Mouse (Mus musculus) heart, embryonic 16.5 days (tissue): Measurements from ENCODE around the gene Cbx1. TPM values are rescaled to one million over a fixed set of nuclear protein-coding genes. Genes with fewer than 3 reads are reported as not detected.

Experiments used
- ATAC-seq: fragments of 200-750 bp; cut with Nextera tagmentation; replicated peaks from 2 replicates; pipeline ENCODE4 v1.8.0; 2017; ENCODE audit warnings: moderate number of reproducible peaks; ENCODE audit not compliant: insufficient read depth, low FRiP score; ENCODE audit errors: extremely low read depth
- H3K27ac ChIP-seq: fragments of 300-500 bp; sonication (generic); 2 replicates; pipeline ENCODE4 v1.5.1; 2014; ENCODE audit warnings: mild to moderate bottlenecking, low read length, control low read depth, moderate library complexity
- H3K27me3 ChIP-seq: fragments of 300-500 bp; sonication (generic); 2 replicates; pipeline ENCODE4 v1.6.1; 2014; ENCODE audit warnings: low read length, mixed read lengths; ENCODE audit not compliant: control insufficient read depth, insufficient read depth
- H3K36me3 ChIP-seq: fragments of 300-500 bp; sonication (generic); 2 replicates; pipeline ENCODE4 v1.6.1; 2014; ENCODE audit not compliant: control insufficient read depth, insufficient read depth
- H3K4me1 ChIP-seq: fragments of 300-500 bp; sonication (generic); 2 replicates; pipeline ENCODE4 v1.6.1; 2014; ENCODE audit warnings: low read length, mixed read lengths; ENCODE audit not compliant: control insufficient read depth, insufficient read depth
- H3K4me2 ChIP-seq: fragments of 300-500 bp; sonication (generic); 2 replicates; pipeline ENCODE4 v1.6.1; 2014; ENCODE audit warnings: low read depth, mild to moderate bottlenecking, control low read depth, low read length
- H3K4me3 ChIP-seq: fragments of 300-500 bp; sonication (generic); 2 replicates; pipeline ENCODE4 v1.5.1; 2014; ENCODE audit warnings: mild to moderate bottlenecking, control low read depth, low read length
- H3K9ac ChIP-seq: fragments of 300-500 bp; sonication (generic); 2 replicates; pipeline ENCODE4 v1.6.1; 2014; ENCODE audit warnings: low read length, control low read depth
- H3K9me3 ChIP-seq: fragments of 300-500 bp; sonication (generic); replicated peaks from 2 replicates; pipeline ENCODE4 v1.6.1; 2016; ENCODE audit warnings: low read length; ENCODE audit not compliant: control insufficient read depth
- WGBS: fragments of 180-500 bp; shearing (Covaris S2); extraction: QIAGEN DNeasy Blood & Tissue Kit; methylation state at CpG from one replicate; pipeline ENCODE4 v1.1.7; 2014; 5-methylcytosine and 5-hydroxymethylcytosine counted together
- polyA plus RNA-seq: library from polyadenylated mRNA; unstranded; fragments of >200 nt; fragmentation: Nextera tagmentation; extraction: Ambion mirVana; gene quantifications from 2 replicates; pipeline ENCODE4 v1.2.1, GENCODE M21; 2015

Gene Cbx1
- polyA plus RNA-seq, 1 experiment from 2014 or later, result 49.9 TPM

DNA sequence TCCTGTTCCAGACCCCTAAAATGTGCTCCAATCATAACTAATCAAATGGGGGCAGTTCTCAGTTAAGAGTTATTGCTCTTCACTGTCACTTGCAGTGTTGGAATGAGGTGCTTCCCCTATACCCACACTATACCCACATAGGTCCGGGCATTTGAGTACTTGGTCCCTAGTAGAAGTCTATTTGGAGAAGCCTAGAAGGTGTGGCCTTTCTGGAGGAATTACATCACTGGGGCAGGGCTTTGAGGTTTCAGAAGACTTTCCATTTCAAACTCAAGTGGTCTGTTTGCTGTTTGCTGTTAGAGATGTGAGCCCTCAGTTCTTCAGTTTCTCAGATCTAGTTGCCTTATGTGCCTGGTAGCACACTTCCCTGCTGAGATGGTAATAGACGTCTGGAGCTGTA lies 44.0 kb downstream of the Cbx1 start:
- no peak for ATAC-seq
- H3K36me3 ChIP-seq, result no peaks in the 10 kb centered on the region
- no peak overlapping the region for H3K9ac ChIP-seq
- H3K27me3 ChIP-seq, result no peaks in the 10 kb centered on the region
- no peak overlapping the region for H3K4me3 ChIP-seq
- H3K27ac ChIP-seq, result no peak overlapping the region
- peaks cover 7% of the 10 kb centered on the region for H3K4me1 ChIP-seq
- H3K4me2 ChIP-seq, result no peak overlapping the region
- 53% methylated on average over 2 of the region's 2 CpGs for WGBS
- H3K9me3 ChIP-seq, result no peaks in the 10 kb centered on the region

DNA sequence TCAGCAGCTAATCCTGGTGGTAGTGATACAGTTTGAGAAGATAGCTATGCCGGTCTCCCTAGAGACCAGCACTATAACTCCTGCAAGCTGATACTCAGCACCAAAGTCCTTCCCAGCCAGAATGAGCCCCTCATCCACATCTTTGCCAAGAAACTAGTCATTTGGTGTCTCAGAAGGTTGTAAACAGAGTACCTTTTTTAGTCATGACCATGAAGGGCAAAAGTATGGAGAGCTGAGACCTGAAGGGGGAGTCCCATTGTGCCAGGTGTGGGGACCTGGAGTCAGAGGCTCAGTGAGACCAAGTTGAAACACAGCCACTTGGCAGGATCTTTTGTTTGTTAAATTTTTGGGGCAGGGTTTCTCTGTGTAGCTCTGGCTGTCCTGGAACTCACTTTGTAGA lies 45.2 kb downstream of the Cbx1 start:
- Histone ChIP-seq H3K9me3 (no peaks in the 10 kb centered on the region), H3K27ac (no peak overlapping the region), H3K4me3 (no peak overlapping the region), H3K4me2 (no peak overlapping the region), H3K4me1 (peaks cover 4% of the 10 kb centered on the region; the same call in 1 of the 2 replicates), H3K27me3 (no peaks in the 10 kb centered on the region), H3K36me3 (no peaks in the 10 kb centered on the region), H3K9ac (no peak overlapping the region)
- no peak for ATAC-seq
- 81% methylated on average over 1 of the region's 1 CpGs for WGBS

DNA sequence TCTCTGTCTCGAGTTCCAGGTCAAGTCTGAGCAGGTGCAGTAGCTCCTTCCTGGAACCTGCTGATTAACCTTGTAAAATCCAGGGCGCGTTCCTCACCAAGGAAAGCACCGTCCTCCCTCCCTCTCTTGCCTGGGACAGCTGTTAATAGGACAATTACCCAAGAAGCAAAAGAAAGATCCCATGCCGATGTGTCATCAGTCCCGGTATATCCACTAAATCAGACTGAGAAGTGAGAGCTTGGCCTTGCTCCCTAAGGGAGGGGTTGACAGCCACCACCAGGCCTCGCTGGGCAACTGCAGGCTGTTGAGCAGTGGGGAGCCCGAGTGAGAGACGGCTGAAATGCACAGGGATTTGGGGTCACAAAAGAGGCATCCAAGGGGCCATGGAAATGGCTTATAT lies 48.4 kb downstream of the Cbx1 start:
- Histone ChIP-seq H3K27ac (no peak overlapping the region), H3K9me3 (no peaks in the 10 kb centered on the region), H3K4me2 (no peak overlapping the region), H3K4me3 (no peak overlapping the region), H3K27me3 (no peaks in the 10 kb centered on the region), H3K9ac (no peak overlapping the region), H3K36me3 (no peaks in the 10 kb centered on the region), H3K4me1 (no peaks in the 10 kb centered on the region)
- 30% methylated on average over 9 of the region's 9 CpGs for WGBS
- no peak; the same call in 1 of the 2 replicates for ATAC-seq

DNA sequence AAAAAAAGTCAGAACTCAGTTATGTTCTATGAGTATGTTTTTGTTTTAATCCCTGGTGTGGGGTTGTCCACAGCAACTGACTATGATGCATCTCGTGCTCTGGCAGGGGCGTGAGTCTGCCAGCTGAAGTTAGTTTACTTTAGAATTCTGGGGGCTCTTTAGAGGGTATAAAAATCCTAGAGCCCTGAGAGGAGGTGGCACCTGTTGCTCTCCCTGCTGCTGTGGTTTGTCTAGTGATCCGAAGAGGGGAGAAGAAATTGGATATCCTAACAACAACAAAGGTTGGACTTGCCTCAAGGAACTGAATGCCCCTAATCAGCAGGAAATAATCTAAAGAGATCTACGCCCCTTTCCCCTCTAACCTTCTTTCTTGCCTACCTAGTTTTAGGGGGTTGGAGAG lies 49.4 kb downstream of the Cbx1 start:
- no peaks in the 10 kb centered on the region for H3K4me1 ChIP-seq
- H3K9ac ChIP-seq, result no peak overlapping the region
- H3K27me3 ChIP-seq, result no peaks in the 10 kb centered on the region
- H3K9me3 ChIP-seq, result no peaks in the 10 kb centered on the region
- H3K4me2 ChIP-seq, result no peak overlapping the region
- H3K27ac ChIP-seq, result no peak overlapping the region
- no peaks in the 10 kb centered on the region for H3K36me3 ChIP-seq
- ATAC-seq, result no peak
- no peak overlapping the region for H3K4me3 ChIP-seq
- WGBS, result 63% methylated on average over 4 of the region's 4 CpGs

DNA sequence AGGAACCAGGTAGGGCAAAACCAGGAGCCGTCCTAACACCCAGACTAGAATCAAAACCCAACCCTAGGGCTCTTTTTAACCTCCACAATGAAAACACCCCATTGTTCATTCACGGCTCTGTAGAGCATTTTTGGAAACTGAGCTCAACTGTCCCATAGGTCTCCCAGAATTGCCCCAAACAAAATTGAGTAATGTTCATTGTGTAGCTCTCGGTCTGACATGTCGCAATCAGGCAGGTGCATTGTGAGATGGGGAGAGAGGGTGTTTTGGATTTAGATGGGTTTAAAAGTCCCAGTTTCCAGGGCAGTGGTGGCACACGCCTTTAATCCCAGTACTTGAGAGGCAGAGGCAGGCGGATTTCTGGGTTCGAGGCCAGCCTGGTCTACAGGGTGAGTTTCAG lies 50.5 kb downstream of the Cbx1 start:
- Histone ChIP-seq H3K27ac (no peak overlapping the region), H3K4me1 (no peaks in the 10 kb centered on the region), H3K9ac (no peak overlapping the region), H3K36me3 (no peaks in the 10 kb centered on the region), H3K4me2 (no peak overlapping the region), H3K9me3 (no peaks in the 10 kb centered on the region), H3K4me3 (no peak overlapping the region), H3K27me3 (no peaks in the 10 kb centered on the region)
- ATAC-seq, result no peak
- 83% methylated on average over 7 of the region's 7 CpGs for WGBS

GRCm38 (mm10) chr11:96839877-96840276 lies 51.0 kb downstream of the Cbx1 start:
- Histone ChIP-seq H3K4me3 (no peak overlapping the region), H3K9ac (no peak overlapping the region), H3K4me1 (no peaks in the 10 kb centered on the region), H3K9me3 (no peaks in the 10 kb centered on the region), H3K27me3 (no peaks in the 10 kb centered on the region), H3K4me2 (no peak overlapping the region), H3K36me3 (no peaks in the 10 kb centered on the region), H3K27ac (no peak overlapping the region)
- 56% methylated on average over 3 of the region's 3 CpGs for WGBS
- no peak for ATAC-seq

DNA sequence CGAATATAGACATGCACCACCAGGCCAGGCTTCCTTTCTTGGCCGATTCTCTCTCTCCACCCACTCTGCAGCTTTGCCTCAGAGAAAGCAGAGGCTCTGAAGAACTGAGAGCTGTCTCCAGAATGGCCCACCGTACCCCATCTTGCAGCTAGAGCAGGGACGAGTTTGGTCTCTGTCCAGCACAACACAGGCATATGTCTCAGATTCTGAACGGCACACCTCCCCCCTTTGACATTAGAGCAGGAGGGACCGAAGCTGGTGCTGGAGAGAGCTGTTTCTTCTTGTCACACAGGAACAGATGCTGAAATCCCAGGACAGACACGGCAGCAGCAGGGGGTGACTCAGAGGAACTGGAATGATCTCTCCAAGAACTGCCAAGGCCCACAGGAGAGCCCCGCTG lies 51.4 kb downstream of the Cbx1 start:
- Histone ChIP-seq H3K36me3 (no peaks in the 10 kb centered on the region), H3K27me3 (no peaks in the 10 kb centered on the region), H3K9ac (no peak overlapping the region), H3K9me3 (0 out of 2 replicates have a peak, but pooled peaks cover under 1% of the 10 kb centered on the region), H3K4me2 (no peak overlapping the region), H3K27ac (no peak overlapping the region), H3K4me1 (no peaks in the 10 kb centered on the region), H3K4me3 (no peak overlapping the region)
- 27% methylated on average over 8 of the region's 8 CpGs for WGBS
- no peak for ATAC-seq

DNA sequence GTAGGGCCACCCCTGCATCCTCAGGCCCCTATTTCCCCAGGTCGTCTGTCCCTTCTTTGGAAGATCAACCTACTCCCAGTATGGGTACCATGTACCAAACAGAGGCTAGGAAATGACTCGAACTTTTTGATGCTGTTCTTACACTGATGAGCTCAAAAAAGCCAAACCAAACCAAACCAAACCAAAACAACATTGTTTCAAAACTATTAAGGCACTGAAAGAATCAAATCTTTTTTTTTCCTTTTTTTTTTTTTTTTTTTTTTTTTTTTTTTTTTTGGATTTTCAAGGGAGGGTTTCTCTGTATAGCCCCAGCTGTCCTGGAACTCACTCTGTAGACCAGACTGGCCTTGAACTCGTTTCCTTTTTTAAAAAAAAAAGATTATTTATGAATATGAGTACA lies 54.7 kb downstream of the Cbx1 start:
- ATAC-seq, result no peak
- H3K36me3 ChIP-seq, result no peaks in the 10 kb centered on the region
- H3K4me2 ChIP-seq, result no peak overlapping the region
- no peak overlapping the region for H3K4me3 ChIP-seq
- 53% methylated on average over 3 of the region's 3 CpGs for WGBS
- H3K27ac ChIP-seq, result no peak overlapping the region
- no peak overlapping the region for H3K9ac ChIP-seq
- H3K27me3 ChIP-seq, result no peaks in the 10 kb centered on the region
- H3K4me1 ChIP-seq, result no peaks in the 10 kb centered on the region
- H3K9me3 ChIP-seq, result 0 out of 2 replicates have a peak, but pooled peaks cover 3% of the 10 kb centered on the region

DNA sequence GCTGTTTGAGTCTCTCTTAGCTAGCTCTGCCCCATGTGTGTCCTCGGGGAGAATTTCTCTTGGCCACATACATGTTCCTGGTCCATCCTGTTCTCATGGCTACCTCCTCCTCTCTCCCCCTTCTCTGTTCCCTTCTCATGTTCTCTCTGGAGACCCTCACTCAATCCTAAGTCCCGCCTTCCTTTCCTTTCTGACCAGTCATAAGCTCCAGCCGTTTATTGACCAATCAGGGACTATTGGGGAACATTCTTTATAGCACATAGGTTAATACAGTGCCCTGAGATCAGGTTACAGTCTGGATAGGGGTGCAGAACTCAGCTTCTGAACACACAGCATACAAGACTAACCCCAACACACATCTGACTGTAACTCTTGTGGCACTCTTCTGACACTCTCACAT lies 58.3 kb downstream of the Cbx1 start:
- Histone ChIP-seq H3K4me3 (no peak overlapping the region), H3K27ac (no peak overlapping the region)
- 43% methylated on average over 3 of the region's 3 CpGs for WGBS

GRCm38 (mm10) chr11:96848694-96849093 lies 59.8 kb downstream of the Cbx1 start:
- Histone ChIP-seq H3K27me3 (no peaks in the 10 kb centered on the region), H3K36me3 (no peaks in the 10 kb centered on the region; the same call in 1 of the 2 replicates), H3K27ac (no peak overlapping the region), H3K4me3 (no peak overlapping the region), H3K4me1 (peaks cover 7% of the 10 kb centered on the region), H3K9ac (no peak overlapping the region), H3K4me2 (no peak overlapping the region), H3K9me3 (0 out of 2 replicates have a peak, but pooled peaks cover 3% of the 10 kb centered on the region)
- no peak for ATAC-seq
- 69% methylated on average over 9 of the region's 9 CpGs for WGBS

More for the DNA sequence above, 58.3 kb downstream of the Cbx1 start:
- H3K36me3 ChIP-seq, result no peaks in the 10 kb centered on the region
- no peak overlapping the region for H3K4me2 ChIP-seq
- H3K9ac ChIP-seq, result no peak overlapping the region
- no peak for ATAC-seq
- no peaks in the 10 kb centered on the region for H3K27me3 ChIP-seq
- peaks cover 7% of the 10 kb centered on the region for H3K4me1 ChIP-seq
- H3K9me3 ChIP-seq, result 0 out of 2 replicates have a peak, but pooled peaks cover 3% of the 10 kb centered on the region
